Mouse (Mus musculus) hindbrain, embryonic 11.5 days (tissue): Measurements from ENCODE around the gene Mdga1. TPM values are rescaled to one million over a fixed set of nuclear protein-coding genes. Genes with fewer than 3 reads are reported as not detected.

Experiments used
- ATAC-seq: fragments of 200-750 bp; cut with Nextera tagmentation; 2 replicates; pipeline ENCODE4 v1.8.0; 2017; ENCODE audit warnings: mild to moderate bottlenecking, moderate TSS enrichment, moderate library complexity; ENCODE audit not compliant: low FRiP score
- DNase-seq: peaks from one replicate; pipeline ENCODE4 v3.0.0-alpha.2; 2015; ENCODE audit warnings: low spot score
- H3K27ac ChIP-seq: fragments of 300-500 bp; sonication (generic); 2 replicates; pipeline ENCODE4 v1.5.1; 2014; ENCODE audit warnings: mild to moderate bottlenecking, low read depth, low read length
- H3K27me3 ChIP-seq: fragments of 300-500 bp; sonication (generic); 2 replicates; pipeline ENCODE4 v1.6.1; 2014; ENCODE audit warnings: mild to moderate bottlenecking, low read length, moderate library complexity, mixed read lengths; ENCODE audit not compliant: control insufficient read depth, insufficient read depth
- H3K36me3 ChIP-seq: fragments of 300-500 bp; sonication (generic); 2 replicates; pipeline ENCODE4 v1.6.1; 2014; ENCODE audit warnings: mild to moderate bottlenecking, low read length, moderate library complexity, mixed read lengths; ENCODE audit not compliant: control insufficient read depth, insufficient read depth
- H3K4me1 ChIP-seq: fragments of 300-500 bp; sonication (generic); replicated peaks from 2 replicates; pipeline ENCODE4 v1.6.1; 2014; ENCODE audit warnings: low read length, mixed read lengths; ENCODE audit not compliant: control insufficient read depth, insufficient read depth
- H3K4me2 ChIP-seq: fragments of 300-500 bp; sonication (generic); replicated peaks from 2 replicates; pipeline ENCODE4 v1.6.1; 2014; ENCODE audit warnings: mild to moderate bottlenecking, low read depth, low read length
- H3K4me3 ChIP-seq: fragments of 300-500 bp; sonication (generic); 2 replicates; pipeline ENCODE4 v1.5.1; 2014; ENCODE audit warnings: low read depth, low read length
- H3K9ac ChIP-seq: fragments of 300-500 bp; sonication (generic); 2 replicates; pipeline ENCODE4 v1.6.1; 2014; ENCODE audit warnings: low read depth, low read length
- H3K9me3 ChIP-seq: fragments of 300-500 bp; sonication (generic); 2 replicates; pipeline ENCODE4 v1.6.1; 2016; ENCODE audit warnings: low read length; ENCODE audit not compliant: control insufficient read depth
- WGBS: fragments of 180-500 bp; shearing (Covaris S2); extraction: QIAGEN DNeasy Blood & Tissue Kit; methylation state at CpG from one replicate; pipeline ENCODE4 v1.1.7; 2014; 5-methylcytosine and 5-hydroxymethylcytosine counted together
- polyA plus RNA-seq: library from polyadenylated mRNA; unstranded; fragments of >200 nt; fragmentation: Nextera tagmentation; extraction: Ambion mirVana; gene quantifications from 2 replicates; pipeline ENCODE4 v1.2.1, GENCODE M21; 2014

The Mdga1 gene
- polyA plus RNA-seq, 1 experiment from 2014 or later, result 4.6 TPM

- Histone ChIP-seq H3K27ac (no peak overlapping the region), H3K9me3 (no peaks in the 10 kb centered on the region)
- 65% methylated on average over 15 of the region's 15 CpGs for WGBS
Measured at GRCm38 (mm10) chr17:29846284-29846683, 123.6 kb downstream of the Mdga1 start.

GRCm38 (mm10) chr17:29844949-29845348 is 124.9 kb downstream of the Mdga1 start:
- Histone ChIP-seq H3K4me2 (no peak overlapping the region), H3K36me3 (no peaks in the 10 kb centered on the region), H3K9ac (no peak overlapping the region), H3K27ac (no peak overlapping the region), H3K4me1 (no peaks in the 10 kb centered on the region; the same call in none of the 2 replicates), H3K4me3 (no peak overlapping the region), H3K9me3 (no peaks in the 10 kb centered on the region), H3K27me3 (no peaks in the 10 kb centered on the region)
- DNase-seq (no peak), ATAC-seq (no peak)
- WGBS, result 94% methylated on average over 6 of the region's 6 CpGs

More at GRCm38 (mm10) chr17:29846284-29846683, 123.6 kb downstream of the Mdga1 start:
- H3K4me1 ChIP-seq, result no peaks in the 10 kb centered on the region; the same call in none of the 2 replicates
- no peaks in the 10 kb centered on the region for H3K36me3 ChIP-seq
- no peak for ATAC-seq
- H3K9ac ChIP-seq, result no peak overlapping the region
- H3K4me3 ChIP-seq, result no peak overlapping the region
- H3K4me2 ChIP-seq, result no peak overlapping the region
- DNase-seq, result no peak
- no peaks in the 10 kb centered on the region for H3K27me3 ChIP-seq

DNA sequence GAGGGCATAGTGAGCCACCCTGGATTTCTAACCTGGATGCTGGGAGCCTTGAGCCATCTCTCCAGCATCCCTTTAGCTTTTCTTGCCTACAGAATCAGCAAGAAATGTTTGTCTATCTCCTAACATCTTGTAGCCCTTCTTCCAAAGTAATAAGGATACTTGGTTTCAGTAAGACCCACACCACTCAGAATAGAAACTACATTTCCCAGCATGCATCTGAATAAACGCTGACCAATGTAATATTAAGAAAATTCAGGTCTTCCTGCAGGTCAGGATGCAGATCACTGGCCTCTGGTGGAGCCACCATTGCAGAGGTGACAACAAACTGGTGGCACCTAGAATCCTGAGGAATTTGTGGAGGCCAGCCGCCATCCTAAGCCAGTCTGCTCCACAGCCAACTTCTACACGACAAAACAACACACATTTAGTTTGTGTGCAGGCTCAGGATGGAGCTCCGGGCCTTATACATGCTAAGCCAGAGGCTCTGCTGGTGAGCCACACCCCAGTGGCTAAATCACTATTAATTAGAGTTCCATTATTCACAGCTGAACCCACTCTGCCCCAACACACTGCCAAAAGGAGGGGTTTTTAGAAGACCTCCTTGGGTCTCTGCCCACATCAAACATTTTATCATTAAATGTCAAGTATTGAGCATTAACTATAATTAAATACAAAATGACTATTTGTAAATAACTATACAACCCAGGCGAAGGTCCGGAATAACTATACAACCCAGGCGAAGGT is 126.3 kb downstream of the Mdga1 start:
- no peaks in the 10 kb centered on the region for H3K36me3 ChIP-seq
- no peaks in the 10 kb centered on the region for H3K27me3 ChIP-seq
- no peak overlapping the region for H3K4me3 ChIP-seq
- no peaks in the 10 kb centered on the region; the same call in none of the 2 replicates for H3K4me1 ChIP-seq
- DNase-seq, result no peak
- WGBS, result 90% methylated on average over 7 of the region's 7 CpGs
- no peak overlapping the region for H3K4me2 ChIP-seq
- H3K27ac ChIP-seq, result no peak overlapping the region
- ATAC-seq, result no peak
- no peak overlapping the region for H3K9ac ChIP-seq
- H3K9me3 ChIP-seq, result no peaks in the 10 kb centered on the region

DNA sequence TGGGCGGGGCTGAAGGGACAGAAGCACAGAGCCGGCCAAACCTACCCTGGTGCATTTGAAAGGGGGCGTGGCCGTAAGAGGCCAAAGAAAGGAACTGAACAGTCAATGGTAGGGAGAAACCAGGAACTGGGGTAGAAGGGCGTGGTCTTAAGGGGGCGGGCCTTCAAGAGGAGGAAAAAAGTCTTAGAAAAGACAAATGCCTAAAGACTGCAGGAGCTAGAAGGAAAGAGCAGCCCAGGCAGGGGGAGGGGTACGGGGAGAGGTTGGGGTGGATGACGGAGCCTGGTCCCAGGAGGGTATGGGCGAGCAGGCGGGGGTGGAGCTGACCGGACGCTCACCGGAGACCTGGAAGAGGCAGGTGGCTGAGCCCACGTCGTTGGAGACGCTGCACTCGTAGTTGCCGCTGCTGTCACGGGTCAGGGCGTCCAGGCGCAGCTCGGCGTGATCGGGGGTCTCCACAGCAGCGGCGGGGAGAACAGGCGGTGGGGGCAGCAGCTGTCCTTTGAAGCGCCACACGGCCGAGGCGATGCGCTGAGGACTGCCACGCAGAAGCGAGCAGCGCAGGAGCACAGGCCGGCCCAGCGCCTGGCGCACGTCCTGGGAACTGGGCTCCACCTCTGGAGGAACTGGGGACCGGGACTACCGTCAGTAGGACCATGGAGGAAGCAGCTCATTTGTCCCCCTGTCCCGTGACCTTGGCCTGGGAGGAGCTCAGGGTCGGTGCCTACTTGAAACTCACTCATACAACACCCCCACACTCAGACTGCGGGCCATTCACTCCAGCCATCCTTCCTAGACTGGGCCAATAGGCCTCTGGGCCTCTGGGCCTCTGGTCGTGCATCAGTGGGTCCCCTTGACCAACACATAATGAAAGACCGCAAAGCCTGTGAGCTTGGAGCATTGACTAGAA is 127.9 kb downstream of the Mdga1 start:
- Histone ChIP-seq H3K4me2 (peak overlapping the region; percentile 93), H3K27me3 (no peaks in the 10 kb centered on the region), H3K36me3 (no peaks in the 10 kb centered on the region), H3K9ac (peak overlapping the region; percentile 49; the same call in 1 of the 2 replicates), H3K27ac (no peak overlapping the region), H3K9me3 (no peaks in the 10 kb centered on the region), H3K4me3 (peak overlapping the region; percentile 40), H3K4me1 (peaks cover 2% of the 10 kb centered on the region)
- ATAC-seq (peak; percentile 59), DNase-seq (peak; percentile 65)
- WGBS, result 5% methylated on average over 42 of the region's 46 CpGs

GRCm38 (mm10) chr17:29838029-29838428 is 131.9 kb downstream of the Mdga1 start:
- 47% methylated on average over 3 of the region's 3 CpGs for WGBS
- 0 out of 2 replicates have a peak overlapping the region, but pooled peaks have one; percentile 4 for H3K27ac ChIP-seq
- peaks cover 2% of the 10 kb centered on the region for H3K4me1 ChIP-seq
- no peak overlapping the region for H3K9ac ChIP-seq
- no peaks in the 10 kb centered on the region for H3K27me3 ChIP-seq
- H3K4me2 ChIP-seq, result no peak overlapping the region
- no peaks in the 10 kb centered on the region for H3K9me3 ChIP-seq
- peak; percentile 47 for DNase-seq
- H3K36me3 ChIP-seq, result no peaks in the 10 kb centered on the region
- ATAC-seq, result peak; percentile 36
- no peak overlapping the region for H3K4me3 ChIP-seq

GRCm38 (mm10) chr17:29837441-29837840 is 132.4 kb downstream of the Mdga1 start:
- Histone ChIP-seq H3K4me1 (peaks cover 2% of the 10 kb centered on the region), H3K36me3 (no peaks in the 10 kb centered on the region), H3K4me2 (no peak overlapping the region), H3K9ac (no peak overlapping the region), H3K27me3 (no peaks in the 10 kb centered on the region), H3K4me3 (no peak overlapping the region), H3K9me3 (no peaks in the 10 kb centered on the region), H3K27ac (no peak overlapping the region)
- 67% methylated on average over 8 of the region's 8 CpGs for WGBS
- DNase-seq (no peak), ATAC-seq (no peak)

- WGBS, result 71% methylated on average over 7 of the region's 7 CpGs
Measured at GRCm38 (mm10) chr17:29834768-29835167, 135.1 kb downstream of the Mdga1 start.

GRCm38 (mm10) chr17:29834333-29834732 is 135.6 kb downstream of the Mdga1 start:
- WGBS, result 81% methylated on average over 9 of the region's 9 CpGs

More at GRCm38 (mm10) chr17:29834768-29835167, 135.1 kb downstream of the Mdga1 start:
- Histone ChIP-seq H3K27me3 (no peaks in the 10 kb centered on the region), H3K9me3 (no peaks in the 10 kb centered on the region), H3K27ac (0 out of 2 replicates have a peak overlapping the region, but pooled peaks have one; percentile 7), H3K36me3 (no peaks in the 10 kb centered on the region), H3K4me1 (peaks cover 2% of the 10 kb centered on the region; the same call in 1 of the 2 replicates), H3K4me3 (no peak overlapping the region), H3K9ac (no peak overlapping the region), H3K4me2 (no peak overlapping the region)
- no peak for DNase-seq
- ATAC-seq, result no peak

More at GRCm38 (mm10) chr17:29834333-29834732, 135.6 kb downstream of the Mdga1 start:
- 0 out of 2 replicates have a peak overlapping the region, but pooled peaks have one; percentile 7 for H3K27ac ChIP-seq
- H3K4me3 ChIP-seq, result no peak overlapping the region
- H3K9ac ChIP-seq, result no peak overlapping the region
- H3K9me3 ChIP-seq, result no peaks in the 10 kb centered on the region
- H3K36me3 ChIP-seq, result no peaks in the 10 kb centered on the region
- no peak for DNase-seq
- peaks cover 2% of the 10 kb centered on the region; the same call in 1 of the 2 replicates for H3K4me1 ChIP-seq
- no peak overlapping the region for H3K4me2 ChIP-seq
- no peak for ATAC-seq
- no peaks in the 10 kb centered on the region for H3K27me3 ChIP-seq
